ENCODE assay signal across 7 mouse cellular contexts in genomic region chr15:81872262-81873136, GRCm38 (mm10). TPM values are rescaled to one million over a fixed set of nuclear protein-coding genes. Genes with fewer than 3 reads are reported as not detected.
A peak's percentile ranks its signal among the peaks of the same experiment; 100 is the strongest.
DNase-seq lines count a peak whose midpoint lies in the region; ATAC-seq lines count a peak whose summit lies in the region.

Gene Aco2, plus strand, starts transcription at chr15:81872309.

- peak within 1 kb of the TSS; percentile 72 for H3K9ac ChIP-seq in embryonic facial prominence, embryonic 11.5 days (replicated peaks; ENCODE audit: low read length)
- H3K9ac ChIP-seq in limb, embryonic 11.5 days (ENCODE audit: low read length): peak within 1 kb of the TSS; percentile 85
- H3K9ac ChIP-seq in midbrain, embryonic 14.5 days (replicated peaks; ENCODE audit: low read length): peak within 1 kb of the TSS; percentile 75

- H3K27me3 ChIP-seq in embryonic facial prominence, embryonic 11.5 days (ENCODE audit: control insufficient read depth, insufficient read depth, low read length): no peaks in the 10 kb centered on the region
- H3K27me3 ChIP-seq in limb, embryonic 11.5 days (ENCODE audit: control insufficient read depth, insufficient read depth, low read length): no peaks in the 10 kb centered on the region
- no peaks in the 10 kb centered on the region for H3K27me3 ChIP-seq in midbrain, embryonic 14.5 days (ENCODE audit: control insufficient read depth, insufficient read depth, low read length)

- H3K27ac ChIP-seq in embryonic facial prominence, embryonic 11.5 days (replicated peaks; ENCODE audit: low read depth, low read length): peak within 1 kb of the TSS; percentile 84
- peak within 1 kb of the TSS; percentile 91 for H3K27ac ChIP-seq in limb, embryonic 11.5 days (replicated peaks; ENCODE audit: low read depth, low read length)
- H3K27ac ChIP-seq in midbrain, embryonic 14.5 days (replicated peaks; ENCODE audit: low read depth, low read length): peak within 1 kb of the TSS; percentile 98

- peaks cover 13% of the 10 kb centered on the region for H3K36me3 ChIP-seq in embryonic facial prominence, embryonic 11.5 days (replicated peaks; ENCODE audit: control insufficient read depth, insufficient read depth, low read depth, low read length)
- peaks cover 17% of the 10 kb centered on the region; the same call in 1 of the 2 replicates for H3K36me3 ChIP-seq in limb, embryonic 11.5 days (ENCODE audit: control insufficient read depth, insufficient read depth, low read length)
- H3K36me3 ChIP-seq in midbrain, embryonic 14.5 days (ENCODE audit: control insufficient read depth, insufficient read depth, low read length): peaks cover 32% of the 10 kb centered on the region

- under 1% methylated on average over 53 of the region's 53 CpGs for WGBS in embryonic facial prominence, embryonic 11.5 days
- under 1% methylated on average over 53 of the region's 53 CpGs for WGBS in limb, embryonic 11.5 days
- under 1% methylated on average over 53 of the region's 53 CpGs for WGBS in midbrain, embryonic 14.5 days

- H3K4me2 ChIP-seq in embryonic facial prominence, embryonic 11.5 days (ENCODE audit: low read depth, low read length): peak within 1 kb of the TSS; percentile 80
- peak within 1 kb of the TSS; percentile 88 for H3K4me2 ChIP-seq in limb, embryonic 11.5 days (ENCODE audit: low read depth, severe bottlenecking)
- peak within 1 kb of the TSS; percentile 88 for H3K4me2 ChIP-seq in midbrain, embryonic 14.5 days (ENCODE audit: low read length)

- H3K9me3 ChIP-seq in embryonic facial prominence, embryonic 11.5 days (replicated peaks; ENCODE audit: control insufficient read depth, low read length): no peaks in the 10 kb centered on the region
- no peaks in the 10 kb centered on the region for H3K9me3 ChIP-seq in limb, embryonic 11.5 days (ENCODE audit: control insufficient read depth, low read length)
- no peaks in the 10 kb centered on the region for H3K9me3 ChIP-seq in midbrain, embryonic 14.5 days (ENCODE audit: control insufficient read depth, low read length)

- peak; percentile 74 for ATAC-seq in embryonic facial prominence, embryonic 11.5 days (replicated peaks; ENCODE audit: insufficient number of reproducible peaks, low FRiP score, low TSS enrichment, low read depth)
- ATAC-seq in granulocyte monocyte progenitor cell, adult 5-6 weeks (replicated peaks; ENCODE audit: poor library complexity, severe bottlenecking): peak; percentile 90
- ATAC-seq in limb, embryonic 11.5 days (ENCODE audit: insufficient number of reproducible peaks, low FRiP score, low TSS enrichment, low read depth): peak; percentile 81
- ATAC-seq in midbrain, embryonic 14.5 days (ENCODE audit: low FRiP score, low TSS enrichment): peak; percentile 87

- peak within 1 kb of the TSS; percentile 75 for H3K4me3 ChIP-seq in embryonic facial prominence, embryonic 11.5 days (ENCODE audit: low read depth, low read length)
- peak within 1 kb of the TSS; percentile 97 for H3K4me3 ChIP-seq in limb, embryonic 11.5 days (ENCODE audit: low read depth, low read length)
- H3K4me3 ChIP-seq in midbrain, embryonic 14.5 days (replicated peaks; ENCODE audit: low read depth, low read length): peak within 1 kb of the TSS; percentile 91

- peak; percentile 99 for DNase-seq in adrenal gland, postnatal 14 days
- peak; percentile 100 for DNase-seq in embryonic facial prominence, embryonic 11.5 days (ENCODE audit: low spot score)
- peak; percentile 100 for DNase-seq in kidney, adult 18-20 months
- DNase-seq in limb, embryonic 11.5 days (ENCODE audit: low spot score): peak; percentile 99
- peak; percentile 100 for DNase-seq in midbrain, embryonic 14.5 days
- peak; percentile 97 to 99 for DNase-seq in spleen, adult 18-20 months

- H3K4me1 ChIP-seq in embryonic facial prominence, embryonic 11.5 days (ENCODE audit: control insufficient read depth, insufficient read depth, low read length): 0 out of 2 replicates have a peak, but pooled peaks cover 2% of the 10 kb centered on the region
- peaks cover 4% of the 10 kb centered on the region for H3K4me1 ChIP-seq in limb, embryonic 11.5 days (ENCODE audit: control insufficient read depth, insufficient read depth, low read length)
- H3K4me1 ChIP-seq in midbrain, embryonic 14.5 days (ENCODE audit: control insufficient read depth, insufficient read depth, low read length): peaks cover 15% of the 10 kb centered on the region

RNA-seq across cellular contexts. Expression of gene Aco2, which starts in this region (rescaled TPM):
- total RNA-seq in adrenal gland, postnatal 14 days (2021): 2,377 and 2,604 TPM in 2 replicates
- polyA plus RNA-seq in embryonic facial prominence, embryonic 11.5 days (2014; fragmentation: Nextera tagmentation; extraction: Ambion mirVana): 144 and 153 TPM in 2 replicates
- total RNA-seq in granulocyte monocyte progenitor cell, adult 5-6 weeks (2014; fragmentation: Nextera tagmentation): 123 and 126 TPM in 2 replicates
- total RNA-seq in granulocyte monocyte progenitor cell, adult 5-6 weeks (2017): 156 and 180 TPM in 2 replicates
- 158 and 162 TPM in 2 replicates for polyA plus RNA-seq in limb, embryonic 11.5 days (2014; fragmentation: Nextera tagmentation; extraction: Ambion mirVana)
- 211 and 221 TPM in 2 replicates for polyA plus RNA-seq in midbrain, embryonic 14.5 days (2014; fragmentation: Nextera tagmentation; extraction: Ambion mirVana)

Comparison
In these comparisons a context has a peak if more than half of its experiments do, and no peak if none do; other contexts are left out.
1. Peak in every context shown above with its lines: DNase-seq, ATAC-seq, H3K4me3 ChIP-seq and H3K27ac ChIP-seq.
2. RNA of gene Aco2 (total RNA-seq): 2,377 to 2,604 TPM in adrenal gland, postnatal 14 days; 123 to 180 TPM in granulocyte monocyte progenitor cell, adult 5-6 weeks; every median in the first group is over 10 times any median in the second.